Mouse (Mus musculus): ENCODE results near the gene Ttc25. TPM values are rescaled to one million over a fixed set of nuclear protein-coding genes. Genes with fewer than 3 reads are reported as not detected.
"Not testable (repeated sequence)": the region's sequence is repeated elsewhere in the genome, so short reads cannot be mapped to it uniquely, and the experiment has no call there.

Gene Ttc25
- polyA plus RNA-seq, 1 experiment from 2014 or later, result 0.74 TPM

GRCm38 (mm10) chr11:100533871-100534270, 11.5 kb upstream of the Ttc25 start:
- H3K36me3 ChIP-seq (ENCODE audit: insufficient read depth), result no peaks in the 10 kb centered on the region
- H3K9ac ChIP-seq, result no peak overlapping the region
- H3K27me3 ChIP-seq (ENCODE audit: insufficient read depth, low read length), result no peaks in the 10 kb centered on the region
- no peak overlapping the region for H3K27ac ChIP-seq (ENCODE audit: low read depth)
- ATAC-seq (ENCODE audit: insufficient read depth) (no peak), DNase-seq (no peak)
- H3K4me2 ChIP-seq, result no peak overlapping the region
- TF ChIP-seq CTCF (IDR thresholded peaks at IDR 0.05; ENCODE audit: low read depth), result no peak
- H3K4me1 ChIP-seq (ENCODE audit: insufficient read depth), result no peaks in the 10 kb centered on the region
- H3K4me3 ChIP-seq (ENCODE audit: low read depth, low read length), result no peak overlapping the region
- WGBS, result 76% methylated on average over 6 of the region's 6 CpGs
- no peaks in the 10 kb centered on the region for H3K9me3 ChIP-seq (ENCODE audit: low read depth, low read length)

GRCm38 (mm10) chr11:100534411-100534810, 11.0 kb upstream of the Ttc25 start:
- H3K9me3 ChIP-seq (ENCODE audit: low read depth, low read length); H3K36me3 ChIP-seq (ENCODE audit: insufficient read depth); H3K27ac ChIP-seq (ENCODE audit: low read depth); H3K27me3 ChIP-seq (ENCODE audit: insufficient read depth, low read length); H3K4me1 ChIP-seq (ENCODE audit: insufficient read depth); DNase-seq; ATAC-seq (ENCODE audit: insufficient read depth); H3K4me3 ChIP-seq (ENCODE audit: low read depth, low read length); H3K9ac ChIP-seq; H3K4me2 ChIP-seq: not testable (repeated sequence)
- 87% methylated on average over 2 of the region's 2 CpGs for WGBS

GRCm38 (mm10) chr11:100534821-100535220, 10.6 kb upstream of the Ttc25 start:
- 83% methylated on average over 6 of the region's 6 CpGs for WGBS

GRCm38 (mm10) chr11:100535996-100536395, 9.4 kb upstream of the Ttc25 start:
- no peaks in the 10 kb centered on the region for H3K27me3 ChIP-seq (ENCODE audit: insufficient read depth, low read length)
- no peak overlapping the region for H3K9ac ChIP-seq
- H3K9me3 ChIP-seq (ENCODE audit: low read depth, low read length), result no peaks in the 10 kb centered on the region
- H3K36me3 ChIP-seq (ENCODE audit: insufficient read depth), result no peaks in the 10 kb centered on the region
- WGBS, result 83% methylated on average over 1 of the region's 1 CpGs
- DNase-seq, result no peak
- no peak for ATAC-seq (ENCODE audit: insufficient read depth)
- no peak overlapping the region for H3K4me2 ChIP-seq
- H3K4me3 ChIP-seq (ENCODE audit: low read depth, low read length), result no peak overlapping the region
- no peaks in the 10 kb centered on the region for H3K4me1 ChIP-seq (ENCODE audit: insufficient read depth)
- no peak for TF ChIP-seq CTCF (IDR thresholded peaks at IDR 0.05; ENCODE audit: low read depth)
- no peak overlapping the region for H3K27ac ChIP-seq (ENCODE audit: low read depth)

More at GRCm38 (mm10) chr11:100534821-100535220, 10.6 kb upstream of the Ttc25 start:
- not testable (repeated sequence) for H3K27ac ChIP-seq (ENCODE audit: low read depth); H3K9ac ChIP-seq; H3K4me1 ChIP-seq (ENCODE audit: insufficient read depth); H3K4me3 ChIP-seq (ENCODE audit: low read depth, low read length); H3K36me3 ChIP-seq (ENCODE audit: insufficient read depth); ATAC-seq (ENCODE audit: insufficient read depth); H3K4me2 ChIP-seq; DNase-seq; H3K27me3 ChIP-seq (ENCODE audit: insufficient read depth, low read length); H3K9me3 ChIP-seq (ENCODE audit: low read depth, low read length)

GRCm38 (mm10) chr11:100536466-100536865, 8.9 kb upstream of the Ttc25 start:
- Histone ChIP-seq H3K9ac (no peak overlapping the region), H3K9me3 (ENCODE audit: low read depth, low read length) (no peaks in the 10 kb centered on the region), H3K4me3 (ENCODE audit: low read depth, low read length) (no peak overlapping the region), H3K27ac (ENCODE audit: low read depth) (no peak overlapping the region), H3K4me1 (ENCODE audit: insufficient read depth) (no peaks in the 10 kb centered on the region), H3K36me3 (ENCODE audit: insufficient read depth) (no peaks in the 10 kb centered on the region), H3K27me3 (ENCODE audit: insufficient read depth, low read length) (no peaks in the 10 kb centered on the region), H3K4me2 (no peak overlapping the region)
- ATAC-seq (ENCODE audit: insufficient read depth) (no peak), DNase-seq (no peak)
- no peak for TF ChIP-seq CTCF (IDR thresholded peaks at IDR 0.05; ENCODE audit: low read depth)

GRCm38 (mm10) chr11:100540966-100541365, 4.4 kb upstream of the Ttc25 start:
- ATAC-seq (ENCODE audit: insufficient read depth), result no peak
- no peak for DNase-seq
- no peaks in the 10 kb centered on the region for H3K27me3 ChIP-seq (ENCODE audit: insufficient read depth, low read length)
- WGBS, result 30% methylated on average over 6 of the region's 6 CpGs
- no peak for TF ChIP-seq CTCF (IDR thresholded peaks at IDR 0.05; ENCODE audit: low read depth)
- no peaks in the 10 kb centered on the region for H3K36me3 ChIP-seq (ENCODE audit: insufficient read depth)
- H3K9me3 ChIP-seq (ENCODE audit: low read depth, low read length), result no peaks in the 10 kb centered on the region
- no peak overlapping the region for H3K4me2 ChIP-seq
- H3K4me1 ChIP-seq (ENCODE audit: insufficient read depth), result 0 out of 2 replicates have a peak, but pooled peaks cover 5% of the 10 kb centered on the region
- H3K9ac ChIP-seq, result no peak overlapping the region
- H3K4me3 ChIP-seq (ENCODE audit: low read depth, low read length), result no peak overlapping the region
- H3K27ac ChIP-seq (ENCODE audit: low read depth), result no peak overlapping the region

GRCm38 (mm10) chr11:100541577-100541976, 3.8 kb upstream of the Ttc25 start:
- Histone ChIP-seq H3K36me3 (ENCODE audit: insufficient read depth) (no peaks in the 10 kb centered on the region), H3K4me2 (no peak overlapping the region), H3K27me3 (ENCODE audit: insufficient read depth, low read length) (no peaks in the 10 kb centered on the region), H3K9me3 (ENCODE audit: low read depth, low read length) (no peaks in the 10 kb centered on the region), H3K4me3 (ENCODE audit: low read depth, low read length) (no peak overlapping the region), H3K9ac (no peak overlapping the region), H3K4me1 (ENCODE audit: insufficient read depth) (0 out of 2 replicates have a peak, but pooled peaks cover 5% of the 10 kb centered on the region), H3K27ac (ENCODE audit: low read depth) (no peak overlapping the region)
- TF ChIP-seq CTCF (IDR thresholded peaks at IDR 0.05; ENCODE audit: low read depth), result no peak
- 89% methylated on average over 2 of the region's 2 CpGs for WGBS
- DNase-seq (no peak), ATAC-seq (ENCODE audit: insufficient read depth) (no peak)

GRCm38 (mm10) chr11:100545746-100546085, 309 bp downstream of the Ttc25 start:
- TF ChIP-seq CTCF (IDR thresholded peaks at IDR 0.05; ENCODE audit: low read depth), result no peak
- Histone ChIP-seq H3K27ac (ENCODE audit: low read depth) (no peak overlapping the region), H3K4me3 (ENCODE audit: low read depth, low read length) (peak overlapping the region; percentile 47), H3K4me2 (peak overlapping the region; percentile 75), H3K36me3 (ENCODE audit: insufficient read depth) (no peaks in the 10 kb centered on the region), H3K9ac (peak overlapping the region; percentile 48; the same call in 1 of the 2 replicates), H3K9me3 (ENCODE audit: low read depth, low read length) (no peaks in the 10 kb centered on the region), H3K27me3 (ENCODE audit: insufficient read depth, low read length) (no peaks in the 10 kb centered on the region), H3K4me1 (ENCODE audit: insufficient read depth) (0 out of 2 replicates have a peak, but pooled peaks cover 5% of the 10 kb centered on the region)
- peak; percentile 35; the same call in 1 of the 2 replicates for ATAC-seq (ENCODE audit: insufficient read depth)
- 21% methylated on average over 7 of the region's 7 CpGs for WGBS
- DNase-seq, result no peak

Measured in lung, embryonic 14.5 days (tissue).